Mouse (Mus musculus) midbrain, embryonic 15.5 days (tissue): ENCODE measurements around the gene Sorl1. TPM values are rescaled to one million over a fixed set of nuclear protein-coding genes. Genes with fewer than 3 reads are reported as not detected.

Source experiments
- ATAC-seq: fragments of 200-750 bp; cut with Nextera tagmentation; replicated peaks from 2 replicates; pipeline ENCODE4 v1.8.0; 2017; ENCODE audit warnings: moderate TSS enrichment
- H3K27ac ChIP-seq: fragments of 300-500 bp; sonication (generic); 2 replicates; pipeline ENCODE4 v1.5.1; 2015; ENCODE audit warnings: mild to moderate bottlenecking, inconsistent platforms
- H3K27me3 ChIP-seq: fragments of 300-500 bp; sonication (generic); replicated peaks from 2 replicates; pipeline ENCODE4 v1.6.1; 2015; ENCODE audit warnings: inconsistent platforms
- H3K36me3 ChIP-seq: fragments of 300-500 bp; sonication (generic); replicated peaks from 2 replicates; pipeline ENCODE4 v1.6.1; 2015; ENCODE audit warnings: inconsistent platforms
- H3K4me1 ChIP-seq: fragments of 300-500 bp; sonication (generic); 2 replicates; pipeline ENCODE4 v1.6.1; 2015; ENCODE audit warnings: inconsistent platforms
- H3K4me2 ChIP-seq: fragments of 300-500 bp; sonication (generic); 2 replicates; pipeline ENCODE4 v1.6.1; 2015; ENCODE audit warnings: inconsistent platforms, mild to moderate bottlenecking, moderate library complexity
- H3K4me3 ChIP-seq: fragments of 300-500 bp; sonication (generic); 2 replicates; pipeline ENCODE4 v1.5.1; 2015; ENCODE audit warnings: mild to moderate bottlenecking, inconsistent platforms
- H3K9ac ChIP-seq: fragments of 300-500 bp; sonication (generic); 2 replicates; pipeline ENCODE4 v1.6.1; 2015; ENCODE audit warnings: mild to moderate bottlenecking, inconsistent platforms
- H3K9me3 ChIP-seq: fragments of 300-500 bp; sonication (generic); 2 replicates; pipeline ENCODE4 v1.6.1; 2016; ENCODE audit warnings: inconsistent platforms
- WGBS: fragments of 180-500 bp; shearing (Covaris S2); methylation state at CpG from one replicate; pipeline ENCODE4 v1.1.7; 2015; ENCODE audit warnings: mixed read lengths; 5-methylcytosine and 5-hydroxymethylcytosine counted together
- polyA plus RNA-seq: library from polyadenylated mRNA; unstranded; fragments of >200 nt; fragmentation: Nextera tagmentation; extraction: Ambion mirVana; gene quantifications from 2 replicates; pipeline ENCODE4 v1.2.1, GENCODE M21; 2015

Sorl1 gene
- polyA plus RNA-seq, 1 experiment from 2014 or later = 10.1 TPM

GRCm38 (mm10) chr9:42116418-42117056 lies 7.6 kb downstream of the Sorl1 start:
- Histone ChIP-seq H3K4me2 (no peak overlapping the region), H3K9me3 (no peaks in the 10 kb centered on the region), H3K4me1 (peaks cover 10% of the 10 kb centered on the region; the same call in 1 of the 2 replicates), H3K9ac (no peak overlapping the region), H3K27ac (0 out of 2 replicates have a peak overlapping the region, but pooled peaks have one; percentile 3), H3K4me3 (no peak overlapping the region), H3K36me3 (no peaks in the 10 kb centered on the region), H3K27me3 (no peaks in the 10 kb centered on the region)
- ATAC-seq = peak; percentile 42; the same call in 1 of the 2 replicates
- 78% methylated on average over 10 of the region's 10 CpGs for WGBS

- H3K4me2 ChIP-seq = no peak overlapping the region
- no peak overlapping the region for H3K27ac ChIP-seq
- H3K4me3 ChIP-seq = no peak overlapping the region
- no peak overlapping the region for H3K9ac ChIP-seq
- no peaks in the 10 kb centered on the region for H3K36me3 ChIP-seq
- ATAC-seq = no peak
- 91% methylated on average over 7 of the region's 7 CpGs for WGBS
- H3K9me3 ChIP-seq = no peaks in the 10 kb centered on the region
- H3K27me3 ChIP-seq = no peaks in the 10 kb centered on the region
- H3K4me1 ChIP-seq = peaks cover 7% of the 10 kb centered on the region; the same call in 1 of the 2 replicates
Measured at GRCm38 (mm10) chr9:42115078-42115477, 9.0 kb downstream of the Sorl1 start.

GRCm38 (mm10) chr9:42113316-42113715 lies 10.8 kb downstream of the Sorl1 start:
- Histone ChIP-seq H3K27ac (no peak overlapping the region), H3K9me3 (no peaks in the 10 kb centered on the region), H3K36me3 (no peaks in the 10 kb centered on the region), H3K4me1 (peaks cover 9% of the 10 kb centered on the region; the same call in 1 of the 2 replicates), H3K4me3 (no peak overlapping the region), H3K9ac (no peak overlapping the region), H3K27me3 (no peaks in the 10 kb centered on the region), H3K4me2 (no peak overlapping the region)
- WGBS = 95% methylated on average over 5 of the region's 5 CpGs
- ATAC-seq = no peak

- H3K9me3 ChIP-seq = no peaks in the 10 kb centered on the region
- WGBS = 91% methylated on average over 6 of the region's 6 CpGs
- ATAC-seq = no peak
- no peak overlapping the region for H3K4me2 ChIP-seq
- no peaks in the 10 kb centered on the region for H3K36me3 ChIP-seq
- H3K27ac ChIP-seq = no peak overlapping the region
- H3K27me3 ChIP-seq = no peaks in the 10 kb centered on the region
- no peak overlapping the region for H3K4me3 ChIP-seq
- H3K4me1 ChIP-seq = peaks cover 9% of the 10 kb centered on the region; the same call in 1 of the 2 replicates
- H3K9ac ChIP-seq = no peak overlapping the region
Measured at GRCm38 (mm10) chr9:42112691-42113090, 11.4 kb downstream of the Sorl1 start.

GRCm38 (mm10) chr9:42111256-42111655 lies 12.8 kb downstream of the Sorl1 start:
- Histone ChIP-seq H3K4me3 (no peak overlapping the region), H3K9ac (no peak overlapping the region), H3K4me2 (no peak overlapping the region), H3K27me3 (no peaks in the 10 kb centered on the region), H3K9me3 (no peaks in the 10 kb centered on the region), H3K36me3 (no peaks in the 10 kb centered on the region), H3K27ac (no peak overlapping the region), H3K4me1 (peaks cover 5% of the 10 kb centered on the region; the same call in 1 of the 2 replicates)
- ATAC-seq = no peak
- 90% methylated on average over 7 of the region's 7 CpGs for WGBS

GRCm38 (mm10) chr9:42109837-42110451 lies 14.2 kb downstream of the Sorl1 start:
- Histone ChIP-seq H3K4me1 (peaks cover 4% of the 10 kb centered on the region; the same call in 1 of the 2 replicates), H3K4me2 (no peak overlapping the region), H3K27me3 (no peaks in the 10 kb centered on the region), H3K9ac (no peak overlapping the region), H3K9me3 (no peaks in the 10 kb centered on the region), H3K36me3 (no peaks in the 10 kb centered on the region), H3K27ac (no peak overlapping the region), H3K4me3 (no peak overlapping the region)
- WGBS = 65% methylated on average over 9 of the region's 9 CpGs
- no peak for ATAC-seq

GRCm38 (mm10) chr9:42109131-42109530 lies 15.0 kb downstream of the Sorl1 start:
- Histone ChIP-seq H3K36me3 (no peaks in the 10 kb centered on the region), H3K4me3 (no peak overlapping the region), H3K27ac (no peak overlapping the region), H3K9ac (no peak overlapping the region), H3K4me2 (no peak overlapping the region), H3K27me3 (no peaks in the 10 kb centered on the region), H3K4me1 (peaks cover 4% of the 10 kb centered on the region; the same call in 1 of the 2 replicates), H3K9me3 (no peaks in the 10 kb centered on the region)
- no peak for ATAC-seq
- 77% methylated on average over 5 of the region's 5 CpGs for WGBS

- Histone ChIP-seq H3K9me3 (no peaks in the 10 kb centered on the region), H3K9ac (no peak overlapping the region), H3K4me2 (no peak overlapping the region), H3K4me3 (no peak overlapping the region), H3K27me3 (no peaks in the 10 kb centered on the region), H3K4me1 (peaks cover 4% of the 10 kb centered on the region; the same call in 1 of the 2 replicates), H3K27ac (no peak overlapping the region), H3K36me3 (no peaks in the 10 kb centered on the region)
- 59% methylated on average over 6 of the region's 6 CpGs for WGBS
- no peak for ATAC-seq
Measured at GRCm38 (mm10) chr9:42108369-42108951, 15.6 kb downstream of the Sorl1 start.

- H3K4me2 ChIP-seq = no peak overlapping the region
- H3K4me3 ChIP-seq = no peak overlapping the region
- no peaks in the 10 kb centered on the region for H3K9me3 ChIP-seq
- no peak overlapping the region for H3K27ac ChIP-seq
- H3K9ac ChIP-seq = no peak overlapping the region
- WGBS = 93% methylated on average over 10 of the region's 10 CpGs
- no peaks in the 10 kb centered on the region for H3K36me3 ChIP-seq
- H3K4me1 ChIP-seq = peaks cover 4% of the 10 kb centered on the region; the same call in 1 of the 2 replicates
- no peaks in the 10 kb centered on the region for H3K27me3 ChIP-seq
- no peak for ATAC-seq
Measured at GRCm38 (mm10) chr9:42107062-42107461, 17.0 kb downstream of the Sorl1 start.

GRCm38 (mm10) chr9:42106305-42106704 lies 17.8 kb downstream of the Sorl1 start:
- Histone ChIP-seq H3K9ac (no peak overlapping the region), H3K4me1 (peaks cover 4% of the 10 kb centered on the region; the same call in 1 of the 2 replicates), H3K36me3 (no peaks in the 10 kb centered on the region), H3K4me2 (no peak overlapping the region), H3K27me3 (no peaks in the 10 kb centered on the region), H3K4me3 (no peak overlapping the region), H3K9me3 (no peaks in the 10 kb centered on the region), H3K27ac (no peak overlapping the region)
- ATAC-seq = no peak
- 89% methylated on average over 7 of the region's 7 CpGs for WGBS

- 95% methylated on average over 7 of the region's 7 CpGs for WGBS
- no peak for ATAC-seq
- Histone ChIP-seq H3K36me3 (no peaks in the 10 kb centered on the region), H3K4me2 (no peak overlapping the region), H3K27me3 (no peaks in the 10 kb centered on the region), H3K4me1 (no peaks in the 10 kb centered on the region), H3K4me3 (no peak overlapping the region), H3K9ac (no peak overlapping the region), H3K9me3 (no peaks in the 10 kb centered on the region), H3K27ac (no peak overlapping the region)
Measured at GRCm38 (mm10) chr9:42103546-42103945, 20.6 kb downstream of the Sorl1 start.

- ATAC-seq = no peak
Measured at GRCm38 (mm10) chr9:42102013-42102412, 22.1 kb downstream of the Sorl1 start.

More at GRCm38 (mm10) chr9:42102013-42102412, 22.1 kb downstream of the Sorl1 start:
- no peaks in the 10 kb centered on the region for H3K36me3 ChIP-seq
- no peak overlapping the region for H3K4me3 ChIP-seq
- WGBS = 91% methylated on average over 6 of the region's 6 CpGs
- H3K4me1 ChIP-seq = no peaks in the 10 kb centered on the region
- H3K9me3 ChIP-seq = no peaks in the 10 kb centered on the region
- H3K9ac ChIP-seq = no peak overlapping the region
- H3K27ac ChIP-seq = no peak overlapping the region
- no peaks in the 10 kb centered on the region for H3K27me3 ChIP-seq
- H3K4me2 ChIP-seq = no peak overlapping the region
